Comparison of ENCODE assay signal across 13 mouse cellular contexts in the genomic region with DNA sequence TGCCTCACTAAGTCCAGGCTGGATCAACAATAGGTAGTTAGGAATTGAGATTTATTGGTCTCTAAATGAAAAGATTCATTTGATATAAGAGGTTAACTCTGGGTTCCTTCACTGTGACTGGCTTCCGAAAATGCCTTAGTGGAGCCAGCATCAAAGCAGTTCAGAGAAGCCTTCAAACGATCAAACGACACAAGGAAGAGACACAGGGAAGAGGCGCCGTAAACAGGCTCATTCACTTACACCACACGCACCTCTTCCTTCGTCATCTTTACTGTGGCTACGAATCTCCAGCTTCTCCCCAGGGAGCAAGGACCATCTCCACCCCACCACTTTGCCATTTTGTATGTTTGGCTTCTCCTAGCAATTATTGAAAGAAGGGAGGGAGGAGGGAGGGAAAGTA. TPM values are rescaled to one million over a fixed set of nuclear protein-coding genes. Genes with fewer than 3 reads are reported as not detected.
DNase-seq lines count a peak whose midpoint lies in the region; ATAC-seq and TF ChIP-seq lines count a peak whose summit lies in the region.
"Had no signal": no experiment of that assay in that cellular context is flagged by ENCODE, and none has a peak within 500 bp of the region (broad histone marks: within the 10 kb centered on the region; RNA-seq: fewer than 3 reads in every experiment).

No protein-coding gene starts in this region.

- no peaks in the 10 kb centered on the region for H3K36me3 ChIP-seq in kidney, adult 2 months (ENCODE audit: control insufficient read depth, insufficient read depth, low read length)
- H3K36me3 ChIP-seq in forebrain, embryonic 13.5 days (ENCODE audit: poor library complexity, severe bottlenecking): no peaks in the 10 kb centered on the region
- H3K36me3 ChIP-seq in midbrain, embryonic 13.5 days: no peaks in the 10 kb centered on the region

- 65% methylated on average over 8 of the region's 8 CpGs for WGBS in kidney, adult 2 months
- 9% methylated on average over 8 of the region's 8 CpGs for WGBS in forebrain, embryonic 13.5 days
- 9% methylated on average over 8 of the region's 8 CpGs for WGBS in midbrain, embryonic 13.5 days

- peak overlapping the region; percentile 29; the same call in 1 of the 2 replicates for H3K27ac ChIP-seq in kidney, adult 2 months (ENCODE audit: insufficient read depth, low read depth, low read length)
- H3K27ac ChIP-seq in forebrain, embryonic 13.5 days: peak overlapping the region; percentile 79
- H3K27ac ChIP-seq in midbrain, embryonic 13.5 days: peak overlapping the region; percentile 96

- no peak for TF ChIP-seq POLR2A in kidney, adult 2 months (IDR thresholded peaks at IDR 0.05; ENCODE audit: low read depth, low read length)

- H3K9me3 ChIP-seq in forebrain, embryonic 13.5 days (replicated peaks): no peaks in the 10 kb centered on the region
- no peaks in the 10 kb centered on the region for H3K9me3 ChIP-seq in midbrain, embryonic 13.5 days

- no peak overlapping the region for H3K4me3 ChIP-seq in kidney, adult 2 months (ENCODE audit: insufficient read depth, low read depth, low read length)
- 0 out of 2 replicates have a peak overlapping the region, but pooled peaks have one; percentile 7 for H3K4me3 ChIP-seq in forebrain, embryonic 13.5 days
- peak overlapping the region; percentile 0; the same call in 1 of the 2 replicates for H3K4me3 ChIP-seq in midbrain, embryonic 13.5 days (replicated peaks)
- H3K4me3 ChIP-seq: myocyte had no signal

- no peak for ATAC-seq in forebrain, embryonic 13.5 days
- no peak for ATAC-seq in midbrain, embryonic 13.5 days
- ATAC-seq: lung, postnatal 0 days had no signal

- H3K9ac ChIP-seq in forebrain, embryonic 13.5 days: peak overlapping the region; percentile 23; the same call in 1 of the 2 replicates
- no peak overlapping the region for H3K9ac ChIP-seq in midbrain, embryonic 13.5 days (replicated peaks)

- DNase-seq in kidney, adult 2 months: no peak
- DNase-seq in kidney, postnatal 36 days: no peak
- peak; percentile 23 for DNase-seq in embryo, embryonic 10 days (ENCODE audit: low spot score)
- no peak for DNase-seq in cerebellum, postnatal 14 days
- no peak for DNase-seq in ovary, adult 18-20 months (ENCODE audit: low spot score)
- no peak for DNase-seq in lung, postnatal 14 days
- DNase-seq: cerebellum, postnatal 25 days; gastrocnemius, postnatal 14 days; thymus, postnatal 25 days had no signal

- H3K4me1 ChIP-seq in kidney, adult 2 months (ENCODE audit: control insufficient read depth, insufficient read depth, low read length): peaks cover 13% of the 10 kb centered on the region; the same call in 1 of the 2 replicates
- H3K4me1 ChIP-seq in forebrain, embryonic 13.5 days: peaks cover 35% of the 10 kb centered on the region
- peaks cover 58% of the 10 kb centered on the region for H3K4me1 ChIP-seq in midbrain, embryonic 13.5 days (replicated peaks)

- H3K4me2 ChIP-seq in forebrain, embryonic 13.5 days: peak overlapping the region; percentile 80
- H3K4me2 ChIP-seq in midbrain, embryonic 13.5 days (replicated peaks): peak overlapping the region; percentile 29

- no peak for TF ChIP-seq CTCF in kidney, adult 2 months (conservative IDR thresholded peaks at IDR 0.05; ENCODE audit: insufficient read depth, insufficient read length, low read depth, low read length)

- H3K27me3 ChIP-seq in kidney, adult 2 months (replicated peaks; ENCODE audit: control insufficient read depth, insufficient read depth, low read length): no peaks in the 10 kb centered on the region
- peaks cover 97% of the 10 kb centered on the region for H3K27me3 ChIP-seq in forebrain, embryonic 13.5 days
- H3K27me3 ChIP-seq in midbrain, embryonic 13.5 days: peaks cover 96% of the 10 kb centered on the region

RNA-seq across cellular contexts. Expression of gene Nr2f2, which starts 23.8 kb away (rescaled TPM):
- 193 and 288 TPM in 2 replicates for polyA plus RNA-seq in kidney, adult 2 months (2012; rRNA removed)
- 97.9 and 132 TPM in 2 replicates for polyA plus RNA-seq in forebrain, embryonic 13.5 days (2015; fragmentation: Nextera tagmentation; extraction: Ambion mirVana)
- polyA plus RNA-seq in midbrain, embryonic 13.5 days (2015; fragmentation: Nextera tagmentation; extraction: Ambion mirVana): 132 and 143 TPM in 2 replicates

Comparison
In these comparisons a context has a peak if more than half of its experiments do, and no peak if none do; other contexts are left out.
1. H3K27ac ChIP-seq: peak in every context shown above with its lines; median percentile 96 in midbrain, embryonic 13.5 days; 79 in forebrain, embryonic 13.5 days; 29 in kidney, adult 2 months.